Mouse (Mus musculus) cerebellum, adult 2 months (tissue): ENCODE measurements around the gene B3gnt9. TPM values are rescaled to one million over a fixed set of nuclear protein-coding genes. Genes with fewer than 3 reads are reported as not detected.

Source experiments
- DNase-seq, 2 experiments: peaks; one replicate each; pipeline ENCODE4 v3.0.0; 2021
- H3K27ac ChIP-seq: fragments of 200-500 bp; 2 replicates; pipeline ENCODE4 v1.5.1; 2012; ENCODE audit warnings: low read length, control low read depth, inconsistent platforms; ENCODE audit not compliant: insufficient read depth
- H3K27me3 ChIP-seq: fragments of 200-500 bp; 2 replicates; pipeline ENCODE4 v1.6.1; 2012; ENCODE audit warnings: inconsistent platforms, mild to moderate bottlenecking, low read length, moderate library complexity; ENCODE audit not compliant: control insufficient read depth, insufficient read depth
- H3K4me1 ChIP-seq: fragments of 200-500 bp; 2 replicates; pipeline ENCODE4 v1.6.1; 2011; ENCODE audit warnings: low read length; ENCODE audit not compliant: control insufficient read depth, insufficient read depth
- H3K4me3 ChIP-seq: fragments of 200-500 bp; replicated peaks from 2 replicates; pipeline ENCODE3; 2011; ENCODE audit warnings: mild to moderate bottlenecking, low read depth, low read length, control low read depth; ENCODE audit not compliant: insufficient read depth
- CTCF ChIP-seq: fragments of 200-500 bp; IDR thresholded peaks from 2 replicates; pipeline ENCODE4 v1.5.1; 2011; ENCODE audit warnings: low read depth, mild to moderate bottlenecking, control low read depth, low read length, moderate library complexity, borderline replicate concordance; ENCODE audit not compliant: insufficient read depth
- POLR2A ChIP-seq: fragments of 200-500 bp; IDR thresholded peaks from 2 replicates; pipeline ENCODE4 v1.6.1; 2011; ENCODE audit warnings: low read length, control low read depth, borderline replicate concordance; ENCODE audit not compliant: insufficient read depth
- WGBS: fragments of 180-500 bp; shearing (Covaris S2); methylation state at CpG from one replicate; pipeline ENCODE4 v1.1.7; 2018; 5-methylcytosine and 5-hydroxymethylcytosine counted together
- polyA plus RNA-seq: library from polyadenylated mRNA; depleted of rRNA; stranded (reverse); fragments of >200 nt; gene quantifications from 2 replicates; pipeline ENCODE4 v1.2.3, GENCODE M21; 2012

B3gnt9 gene
- polyA plus RNA-seq, 1 experiment = 6.3 TPM

- Histone ChIP-seq H3K27me3 (no peaks in the 10 kb centered on the region), H3K4me1 (no peaks in the 10 kb centered on the region), H3K27ac (no peak overlapping the region), H3K4me3 (no peak overlapping the region)
- TF ChIP-seq CTCF = no peak
- no peak for TF ChIP-seq POLR2A
- WGBS = 83% methylated on average over 12 of the region's 12 CpGs
- DNase-seq = no peak
These were observed 23.2 kb downstream of the B3gnt9 start for GRCm38 (mm10) chr8:105231503-105232320.

- 25% methylated on average over 6 of the region's 6 CpGs for WGBS
- no peak for TF ChIP-seq POLR2A
- TF ChIP-seq CTCF = no peak
- H3K4me1 ChIP-seq = no peaks in the 10 kb centered on the region
- DNase-seq = no peak
- H3K27me3 ChIP-seq = no peaks in the 10 kb centered on the region
- H3K4me3 ChIP-seq = peak overlapping the region; percentile 78
- no peak overlapping the region for H3K27ac ChIP-seq
These were observed 29.0 kb downstream of the B3gnt9 start for GRCm38 (mm10) chr8:105225917-105226316.

GRCm38 (mm10) chr8:105225272-105225593 lies 29.7 kb downstream of the B3gnt9 start:
- under 1% methylated on average over 27 of the region's 27 CpGs for WGBS
- Histone ChIP-seq H3K27ac (peak overlapping the region; percentile 21; the same call in 1 of the 2 replicates), H3K4me3 (peak overlapping the region; percentile 78), H3K27me3 (no peaks in the 10 kb centered on the region), H3K4me1 (no peaks in the 10 kb centered on the region)
- no peak for DNase-seq
- TF ChIP-seq CTCF (no peak), POLR2A (no peak)

GRCm38 (mm10) chr8:105224413-105225271 lies 30.3 kb downstream of the B3gnt9 start, which contains the start of gene D230025D16Rik:
Gene D230025D16Rik (plus strand): TSS chr8:105225145.
- Histone ChIP-seq H3K4me1 (no peaks in the 10 kb centered on the region), H3K27ac (peak within 1 kb of the TSS; percentile 26), H3K27me3 (no peaks in the 10 kb centered on the region), H3K4me3 (peak within 1 kb of the TSS; percentile 78)
- TF ChIP-seq CTCF (no peak), POLR2A (peak; percentile 99)
- WGBS = 2% methylated on average over 34 of the region's 34 CpGs
- DNase-seq = peak; percentile 92 to 96

GRCm38 (mm10) chr8:105223850-105224249 lies 31.1 kb downstream of the B3gnt9 start:
- no peak overlapping the region for H3K4me3 ChIP-seq
- H3K4me1 ChIP-seq = no peaks in the 10 kb centered on the region
- 79% methylated on average over 7 of the region's 7 CpGs for WGBS
- TF ChIP-seq CTCF (no peak), POLR2A (no peak)
- DNase-seq = no peak
- no peak overlapping the region for H3K27ac ChIP-seq
- no peaks in the 10 kb centered on the region for H3K27me3 ChIP-seq

- H3K27ac ChIP-seq = no peak overlapping the region
- H3K4me3 ChIP-seq = no peak overlapping the region
- no peaks in the 10 kb centered on the region for H3K4me1 ChIP-seq
- no peaks in the 10 kb centered on the region for H3K27me3 ChIP-seq
- TF ChIP-seq POLR2A = no peak
- peak; percentile 56 for TF ChIP-seq CTCF
- WGBS = 77% methylated on average over 5 of the region's 5 CpGs
- peak in 1 of 2 experiments; percentile 40 for DNase-seq
These were observed 36.9 kb downstream of the B3gnt9 start for GRCm38 (mm10) chr8:105217926-105218522.

- no peak for DNase-seq
- H3K27ac ChIP-seq = no peak overlapping the region
- TF ChIP-seq POLR2A = no peak
- no peak for TF ChIP-seq CTCF
- H3K4me1 ChIP-seq = no peaks in the 10 kb centered on the region
- no peak overlapping the region for H3K4me3 ChIP-seq
- 85% methylated on average over 5 of the region's 5 CpGs for WGBS
- no peaks in the 10 kb centered on the region for H3K27me3 ChIP-seq
These were observed 40.8 kb downstream of the B3gnt9 start for GRCm38 (mm10) chr8:105214104-105214503.
